Mouse (Mus musculus): ENCODE results near the gene Jmjd7.

Jmjd7 gene

DNA sequence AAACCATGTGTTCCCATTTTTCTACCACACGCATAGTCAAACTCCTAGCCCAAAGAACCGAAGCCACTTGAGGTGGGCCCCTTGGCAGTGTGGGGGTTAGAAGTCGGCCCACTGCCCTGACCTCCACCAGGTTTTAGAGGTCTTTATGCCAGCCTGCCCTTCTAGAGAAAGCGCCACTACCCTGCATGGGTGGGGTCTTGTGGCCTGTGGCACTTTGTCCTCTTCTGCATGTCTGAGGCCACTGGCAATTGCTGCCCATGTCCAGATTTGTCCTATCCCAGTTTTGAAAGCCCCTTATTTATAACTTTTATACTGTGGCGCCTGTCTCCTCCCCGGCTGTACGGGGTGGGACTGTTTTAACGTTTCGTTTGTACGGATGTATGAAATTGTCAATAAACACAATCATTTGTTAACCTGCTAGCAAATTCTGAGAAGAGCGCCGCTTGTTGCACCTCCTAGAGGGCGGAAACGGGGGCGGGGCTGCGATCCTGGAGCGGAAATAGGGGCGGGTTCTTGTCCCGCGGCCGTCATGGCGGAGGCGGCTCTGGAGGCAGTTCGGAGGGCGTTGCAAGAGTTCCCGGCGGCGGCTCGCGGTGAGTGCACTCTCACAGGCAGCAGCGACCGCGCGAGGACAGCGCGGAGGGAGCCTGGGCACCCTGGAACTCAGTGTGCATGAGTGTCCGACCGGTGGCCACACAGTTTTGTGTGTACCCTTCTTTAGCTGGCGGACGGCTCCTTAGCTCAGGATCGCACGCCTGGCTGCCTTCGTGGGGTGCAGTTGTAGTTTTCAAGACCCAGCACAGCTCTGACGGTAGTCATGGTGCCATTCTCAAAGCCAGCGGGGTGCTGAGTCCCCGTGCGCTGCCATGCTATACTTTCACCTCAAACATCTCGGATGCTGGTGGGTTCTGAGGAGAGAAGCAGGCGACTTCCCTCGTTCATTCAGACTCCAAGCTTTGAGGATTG lies at the start of gene Jmjd7, which contains the start of gene Gm28042:
Jmjd7 (plus strand) TSS at position 500 of the 966 bp plus-strand sequence.
Gm28042 (plus strand) TSS at position 510 of the 966 bp plus-strand sequence.
- DNase-seq: peak; percentile 98

- no peak for DNase-seq
Measured at GRCm38 (mm10) chr2:119980343-119980986, 46.8 kb upstream of the Jmjd7 start.

DNA sequence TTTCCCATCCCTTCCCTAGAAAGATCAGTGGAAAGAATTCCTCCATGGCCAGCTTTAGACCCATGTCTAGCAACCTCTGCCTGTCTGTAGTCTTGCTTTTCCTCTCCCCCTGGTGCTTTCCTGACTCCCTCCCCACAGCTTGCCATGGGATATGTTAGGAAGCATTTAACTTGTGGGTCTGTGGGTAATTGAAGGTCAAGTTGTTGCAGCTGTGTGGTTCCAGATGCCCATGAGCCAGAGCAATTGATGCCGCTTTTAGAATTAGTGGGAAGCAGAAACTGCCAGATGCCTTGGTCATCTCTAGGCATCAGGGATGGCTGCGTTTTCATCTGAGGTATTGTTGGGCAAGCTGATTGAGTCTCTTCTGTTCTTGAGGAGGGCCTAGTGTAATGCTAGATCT lies 45.7 kb upstream of the Jmjd7 start:
- DNase-seq: no peak

- no peak for DNase-seq
Measured at GRCm38 (mm10) chr2:119985871-119986270, 41.4 kb upstream of the Jmjd7 start.

DNA sequence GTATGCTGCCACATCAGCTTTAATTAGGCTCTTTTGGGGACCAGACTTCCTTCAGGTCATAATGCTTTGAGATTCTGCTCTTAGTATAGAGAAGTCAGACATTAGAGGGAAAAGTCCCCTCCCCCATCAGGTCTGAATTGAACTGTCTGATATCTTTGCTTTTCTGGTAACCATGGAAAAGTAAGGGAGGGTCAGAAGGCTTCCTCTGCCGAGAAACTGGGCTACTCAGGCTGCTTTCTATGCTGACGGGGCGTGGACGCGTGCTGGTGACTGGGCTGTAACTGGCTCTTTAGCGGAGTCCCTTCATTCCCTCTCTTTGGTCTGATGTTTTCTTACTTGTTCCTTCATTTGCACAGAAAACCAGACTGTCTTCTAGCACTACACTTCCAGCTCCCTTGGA lies 40.9 kb upstream of the Jmjd7 start:
- DNase-seq: no peak

- no peak for DNase-seq
Measured at GRCm38 (mm10) chr2:119987441-119987840, 39.8 kb upstream of the Jmjd7 start.

DNA sequence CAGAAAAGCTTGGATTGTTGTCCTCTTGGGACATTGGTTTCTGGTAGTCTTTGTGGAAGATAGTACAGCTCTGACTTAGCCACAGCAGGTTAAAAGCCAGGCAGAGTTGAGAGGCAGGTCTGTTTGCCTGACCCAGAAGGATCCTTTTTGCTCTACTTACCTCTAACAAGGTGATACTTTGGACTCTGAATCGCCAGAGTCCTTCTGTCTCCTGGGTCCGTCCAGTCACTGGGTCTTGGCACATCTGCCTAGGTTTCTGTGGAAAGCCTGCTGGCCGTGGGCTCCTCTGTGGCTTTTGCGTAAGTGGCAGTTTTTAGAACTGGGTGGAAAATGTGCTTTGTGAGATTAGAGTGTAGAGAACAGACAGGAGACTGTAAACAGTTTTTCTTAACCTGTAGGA lies 38.3 kb upstream of the Jmjd7 start:
- DNase-seq: no peak

DNA sequence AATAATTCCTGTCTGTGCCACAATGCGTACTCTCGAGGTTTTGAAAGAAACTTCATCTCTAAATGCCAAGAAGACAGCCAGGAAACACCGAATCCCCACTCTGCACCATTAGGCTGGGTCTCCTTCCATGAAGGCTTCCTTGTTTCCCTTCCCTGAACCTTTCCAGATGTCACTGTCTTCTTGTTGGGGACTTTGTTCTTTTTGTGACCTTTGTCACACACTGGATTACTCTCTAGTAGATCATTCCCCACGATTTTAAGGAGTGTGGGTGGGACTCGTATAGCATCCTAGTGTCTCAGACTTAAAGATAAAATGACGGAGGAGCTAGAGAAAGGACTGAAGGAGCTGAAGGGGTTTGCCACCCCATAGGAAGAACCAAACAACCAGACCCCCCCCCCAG lies 36.4 kb upstream of the Jmjd7 start:
- no peak for DNase-seq

GRCm38 (mm10) chr2:119992349-119992748 lies 34.9 kb upstream of the Jmjd7 start:
- DNase-seq: no peak

DNA sequence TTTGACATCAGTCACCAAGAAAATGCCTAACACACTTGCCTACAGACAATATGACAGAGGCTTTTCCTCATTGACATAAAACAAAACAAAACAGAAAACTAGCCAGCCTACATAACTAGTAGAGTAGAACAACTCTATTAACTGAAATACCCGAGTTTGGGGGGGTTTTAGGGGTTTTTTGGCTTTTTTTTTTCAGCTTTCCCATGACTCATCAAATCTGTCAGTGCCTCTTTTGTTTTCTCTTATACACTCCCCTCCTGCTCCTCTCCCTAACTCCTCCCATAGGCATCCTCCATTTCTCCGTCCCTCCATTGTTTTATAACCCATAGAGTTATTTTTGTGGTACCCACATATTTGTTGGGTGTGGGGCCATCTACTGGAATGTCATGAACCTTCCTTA lies 33.8 kb upstream of the Jmjd7 start:
- DNase-seq: no peak

DNA sequence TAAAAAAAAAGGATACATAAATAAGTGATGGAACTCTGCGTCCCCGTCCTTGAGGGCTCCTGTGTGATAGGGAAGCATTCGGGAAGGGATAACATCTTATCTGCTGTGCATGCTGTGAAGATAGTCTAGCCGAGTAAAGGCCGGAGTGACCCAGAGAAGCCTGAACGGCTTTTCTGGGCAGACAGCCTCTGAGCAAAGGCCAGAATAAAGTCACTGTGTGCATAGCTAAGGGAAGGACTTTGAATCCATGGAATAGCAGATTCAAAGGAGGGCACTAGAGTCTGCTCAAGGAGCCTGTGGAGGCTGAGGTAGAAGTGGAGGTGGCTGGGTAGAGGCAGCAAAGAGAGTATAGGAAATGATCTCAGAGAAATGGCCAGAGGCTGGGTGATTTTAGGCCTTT lies 32.4 kb upstream of the Jmjd7 start:
- no peak for DNase-seq

GRCm38 (mm10) chr2:119995391-119996281 lies 31.6 kb upstream of the Jmjd7 start:
- no peak for DNase-seq

- DNase-seq: no peak
Measured at GRCm38 (mm10) chr2:119997354-119997753, 29.9 kb upstream of the Jmjd7 start.

DNA sequence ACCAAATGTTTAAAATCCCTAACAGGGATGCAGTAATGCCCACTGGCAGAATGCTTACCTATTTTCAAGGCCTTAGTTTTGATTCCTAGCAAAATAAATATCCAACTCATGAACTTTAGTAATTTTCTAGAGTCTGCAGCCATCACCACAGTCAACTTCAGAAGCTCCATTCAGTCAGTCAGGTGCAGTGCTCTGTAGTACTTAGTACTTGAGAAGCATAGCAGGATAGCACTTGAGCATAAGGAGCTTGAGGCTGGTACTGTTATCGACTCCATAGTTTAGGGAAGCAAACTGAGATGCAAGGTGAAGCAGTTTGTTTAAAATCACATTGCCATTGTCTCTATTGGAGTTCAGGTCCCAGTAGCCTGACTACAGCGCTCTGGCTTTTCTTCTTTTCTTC lies 27.6 kb upstream of the Jmjd7 start:
- DNase-seq: no peak

GRCm38 (mm10) chr2:120000882-120001584 lies 26.2 kb upstream of the Jmjd7 start:
- no peak for DNase-seq

DNA sequence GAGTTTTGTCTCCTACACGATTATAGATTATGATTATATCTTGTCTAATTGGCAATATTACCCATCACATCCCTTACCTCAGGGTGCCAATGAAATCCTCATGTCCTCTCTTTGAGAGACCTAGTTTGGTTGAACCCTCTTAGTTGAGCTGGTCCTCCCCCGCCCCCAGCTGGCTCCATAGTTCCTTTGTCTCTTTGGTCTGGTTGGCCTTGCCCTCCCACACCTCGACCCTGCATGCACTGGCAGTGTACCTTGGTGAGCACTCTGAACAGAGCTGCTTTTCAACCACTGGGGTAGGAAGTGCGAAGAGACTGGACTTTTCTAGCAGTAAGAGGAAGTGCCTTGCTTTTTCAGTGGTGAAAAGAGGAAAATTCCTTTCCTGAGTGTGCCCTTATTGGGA lies 25.3 kb upstream of the Jmjd7 start:
- DNase-seq: no peak

GRCm38 (mm10) chr2:120003970-120004369 lies 23.3 kb upstream of the Jmjd7 start:
- DNase-seq: no peak

GRCm38 (mm10) chr2:120006696-120007095 lies 20.6 kb upstream of the Jmjd7 start:
- no peak for DNase-seq

DNA sequence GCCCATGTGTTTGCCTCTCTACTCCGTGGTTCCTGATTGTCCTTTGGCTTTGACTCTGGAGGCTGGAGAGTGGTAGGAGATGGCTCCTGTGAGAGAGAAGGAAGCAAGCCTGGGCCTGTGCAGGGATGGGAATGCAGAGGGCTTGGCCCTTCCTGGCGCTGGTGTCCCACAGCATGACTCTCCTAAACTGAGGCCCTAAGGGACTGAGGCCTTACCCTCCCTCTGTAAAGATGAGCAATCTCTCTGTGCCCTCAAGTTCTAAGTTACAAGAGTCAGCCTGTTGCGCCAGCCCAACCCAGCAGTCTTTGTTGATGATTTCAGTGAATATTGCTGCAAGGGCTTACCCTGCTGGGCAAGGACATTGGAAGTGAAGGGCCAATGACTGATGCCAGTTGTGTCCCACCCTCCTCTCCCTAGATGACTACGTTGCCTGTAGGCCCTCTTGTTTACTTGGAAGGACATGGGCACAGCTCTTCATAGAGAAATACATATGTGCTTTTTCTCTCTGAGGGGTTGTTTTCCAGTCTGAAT lies 19.5 kb upstream of the Jmjd7 start:
- no peak for DNase-seq

DNA sequence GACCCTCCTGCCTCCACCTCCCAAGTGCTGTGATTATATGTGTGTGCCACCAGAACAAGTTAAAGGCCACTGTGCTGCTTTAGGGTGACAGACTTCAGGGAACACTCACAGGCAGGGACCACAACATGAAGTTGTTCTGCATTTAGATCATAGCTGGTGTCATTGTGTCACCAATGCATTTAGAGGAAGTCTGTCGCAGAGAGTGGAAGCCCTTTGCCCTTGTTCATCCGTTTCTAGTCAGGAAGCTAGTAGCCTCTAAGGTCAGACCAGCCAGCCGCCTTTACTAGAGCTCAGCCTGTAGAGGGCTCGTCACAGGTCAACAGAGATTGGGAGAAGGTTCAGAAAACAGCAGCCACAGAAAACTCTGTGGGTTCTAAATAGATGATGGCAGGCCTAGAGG lies 18.6 kb upstream of the Jmjd7 start:
- no peak for DNase-seq

DNA sequence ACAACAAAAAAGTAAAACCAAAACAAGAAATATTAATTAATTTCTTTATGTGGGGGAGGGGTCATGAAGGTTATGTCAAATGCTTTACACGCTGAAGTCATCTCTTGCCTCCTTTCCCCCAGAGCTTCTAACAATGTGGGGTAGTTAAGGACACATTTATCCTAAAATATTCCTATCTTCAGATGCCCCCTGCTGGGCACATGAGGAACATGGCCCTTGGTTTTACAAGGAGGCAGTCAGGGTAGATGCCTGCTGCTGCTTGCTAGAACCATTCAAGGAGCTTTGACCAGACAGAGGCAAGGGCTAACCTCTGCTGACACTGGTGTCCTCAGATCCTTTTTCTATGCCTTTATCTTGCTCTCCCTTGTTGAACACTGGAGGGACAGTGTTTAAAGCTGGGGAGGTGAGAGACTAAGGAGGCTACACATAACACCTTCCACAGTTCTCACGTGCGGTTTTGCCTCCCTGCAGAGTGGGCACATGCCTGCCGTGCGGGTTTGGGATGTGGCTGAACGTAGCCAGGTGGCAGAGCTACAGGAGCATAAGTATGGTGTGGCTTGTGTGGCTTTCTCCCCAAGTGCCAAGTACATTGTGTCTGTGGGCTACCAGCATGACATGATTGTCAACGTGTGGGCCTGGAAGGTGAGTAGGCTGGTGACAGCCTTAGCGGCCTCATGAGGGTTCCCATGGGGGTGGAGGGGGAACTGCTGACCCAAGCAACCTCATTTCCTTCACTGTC lies 15.7 kb upstream of the Jmjd7 start:
- peak; percentile 71 for DNase-seq
